Comparison of ENCODE assay signal across 8 mouse cellular contexts in the genomic region with DNA sequence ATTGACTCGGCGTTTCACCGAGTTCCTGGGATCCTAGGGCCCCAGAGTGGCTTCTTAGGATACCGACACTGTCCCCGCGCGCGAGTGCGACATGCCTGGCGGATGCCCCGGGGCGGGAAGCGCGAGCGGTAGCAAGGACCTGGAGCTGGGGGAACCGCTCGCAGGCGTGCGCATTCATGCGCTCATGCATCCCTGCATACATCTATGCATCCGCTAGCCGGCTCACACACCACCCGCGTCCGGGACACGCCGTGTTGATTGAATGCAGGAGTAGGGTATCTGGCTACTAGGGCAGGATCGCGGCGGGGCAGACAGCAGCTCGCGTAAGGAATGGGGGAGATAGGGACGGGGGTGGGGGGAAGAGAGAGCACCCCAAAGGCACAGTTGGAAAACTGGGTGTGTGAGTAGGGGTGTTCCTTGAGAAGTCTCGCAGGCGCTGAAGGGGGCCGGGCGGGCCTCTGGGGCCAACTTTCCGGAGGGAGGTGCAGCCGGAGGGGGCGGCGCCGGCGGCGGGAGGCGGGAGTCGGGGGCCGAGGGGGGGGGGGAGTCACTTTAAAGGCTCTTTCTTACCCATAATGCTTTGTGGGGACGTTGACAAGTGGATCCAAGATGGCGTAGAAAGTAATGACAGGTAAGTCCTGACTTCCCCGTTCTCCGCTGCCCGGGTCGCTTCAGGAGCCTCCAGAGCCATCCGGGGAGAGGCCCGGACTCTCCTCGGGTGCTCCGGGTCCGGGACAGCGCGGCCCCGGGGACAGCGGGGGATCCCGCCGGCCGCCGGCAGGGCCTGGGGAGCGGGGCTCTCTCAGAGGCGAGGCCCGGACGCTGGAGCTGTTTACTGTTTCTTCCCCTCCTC. TPM values are rescaled to one million over a fixed set of nuclear protein-coding genes. Genes with fewer than 3 reads are reported as not detected.
A peak's percentile ranks its signal among the peaks of the same experiment; 100 is the strongest.
DNase-seq lines count a peak whose midpoint lies in the region; ATAC-seq and TF ChIP-seq lines count a peak whose summit lies in the region.

Helz (plus strand) TSS at position 580 of the 853 bp plus-strand sequence.

- ATAC-seq in heart, embryonic 12.5 days (ENCODE audit: insufficient number of reproducible peaks, low FRiP score), result peak; percentile 80
- ATAC-seq in kidney, postnatal 0 days (replicated peaks; ENCODE audit: low FRiP score, low read depth), result peak; percentile 52
- ATAC-seq in liver, embryonic 15.5 days (ENCODE audit: insufficient read depth), result peak; percentile 86
- ATAC-seq in neural tube, embryonic 11.5 days (ENCODE audit: insufficient read depth, low FRiP score, low TSS enrichment), result peak; percentile 67
- ATAC-seq in stomach, embryonic 16.5 days (ENCODE audit: insufficient read depth, low FRiP score), result peak; percentile 85

- peak within 1 kb of the TSS; percentile 97 for H3K9ac ChIP-seq in CH12.LX (ENCODE audit: insufficient read depth, low read depth)
- H3K9ac ChIP-seq in heart, embryonic 12.5 days, result peak within 1 kb of the TSS; percentile 98
- H3K9ac ChIP-seq in kidney, postnatal 0 days (ENCODE audit: low read depth, low read length), result peak within 1 kb of the TSS; percentile 92
- H3K9ac ChIP-seq in liver, embryonic 15.5 days, result peak within 1 kb of the TSS; percentile 86
- H3K9ac ChIP-seq in neural tube, embryonic 11.5 days (ENCODE audit: low read length), result peak within 1 kb of the TSS; percentile 90
- peak within 1 kb of the TSS; percentile 88 for H3K9ac ChIP-seq in stomach, embryonic 16.5 days (ENCODE audit: low read length)

- no peak for TF ChIP-seq CTCF in CH12.LX (conservative IDR thresholded peaks at IDR 0.05 in 1 of 2, IDR thresholded peaks at IDR 0.05 in 1 of 2; ENCODE audit: low read depth in 2 of 2, low read length in 2 of 2)
- peak; percentile 1; the same call in 1 of the 2 replicates for TF ChIP-seq CTCF in kidney, postnatal 0 days (IDR thresholded peaks at IDR 0.05; ENCODE audit: low read depth)

- H3K9me3 ChIP-seq in CH12.LX (replicated peaks; ENCODE audit: low read length), result no peaks in the 10 kb centered on the region
- no peaks in the 10 kb centered on the region for H3K9me3 ChIP-seq in erythroblast, embryonic 14.5 days (ENCODE audit: control insufficient read depth, low read length)
- H3K9me3 ChIP-seq in heart, embryonic 12.5 days (replicated peaks), result no peaks in the 10 kb centered on the region
- H3K9me3 ChIP-seq in kidney, postnatal 0 days (replicated peaks; ENCODE audit: low read length), result no peaks in the 10 kb centered on the region
- no peaks in the 10 kb centered on the region for H3K9me3 ChIP-seq in liver, embryonic 15.5 days (replicated peaks)
- H3K9me3 ChIP-seq in neural tube, embryonic 11.5 days (ENCODE audit: control insufficient read depth, low read length), result no peaks in the 10 kb centered on the region
- H3K9me3 ChIP-seq in stomach, embryonic 16.5 days (replicated peaks; ENCODE audit: control insufficient read depth, low read length), result no peaks in the 10 kb centered on the region

- H3K4me1 ChIP-seq in CH12.LX (ENCODE audit: control insufficient read depth in 1 of 2, insufficient read depth in 2 of 2), result peaks cover 0 to 23% of the 10 kb centered on the region in 2 experiments; a peak in 3 of 4 replicates
- peaks cover 39% of the 10 kb centered on the region for H3K4me1 ChIP-seq in erythroblast, embryonic 14.5 days (ENCODE audit: control insufficient read depth)
- H3K4me1 ChIP-seq in heart, embryonic 12.5 days (replicated peaks), result peaks cover 15% of the 10 kb centered on the region
- H3K4me1 ChIP-seq in kidney, postnatal 0 days (replicated peaks; ENCODE audit: insufficient read depth, low read length), result 0 out of 2 replicates have a peak, but pooled peaks cover 3% of the 10 kb centered on the region
- peaks cover 40% of the 10 kb centered on the region for H3K4me1 ChIP-seq in liver, embryonic 15.5 days (replicated peaks)
- 0 out of 2 replicates have a peak, but pooled peaks cover 2% of the 10 kb centered on the region for H3K4me1 ChIP-seq in neural tube, embryonic 11.5 days (ENCODE audit: control insufficient read depth, insufficient read depth, low read length)
- H3K4me1 ChIP-seq in stomach, embryonic 16.5 days (ENCODE audit: control insufficient read depth, insufficient read depth, low read length), result peaks cover 12% of the 10 kb centered on the region

- H3K4me3 ChIP-seq in CH12.LX (replicated peaks in 1 of 3; ENCODE audit: low read depth in 2 of 3, low read length in 2 of 3, poor library complexity in 1 of 3), result peak within 1 kb of the TSS; percentile 82 to 98 (median 95)
- peak within 1 kb of the TSS; percentile 89 for H3K4me3 ChIP-seq in erythroblast, embryonic 14.5 days (replicated peaks)
- H3K4me3 ChIP-seq in heart, embryonic 12.5 days, result peak within 1 kb of the TSS; percentile 100
- H3K4me3 ChIP-seq in kidney, postnatal 0 days (replicated peaks; ENCODE audit: low read depth, low read length), result peak within 1 kb of the TSS; percentile 95
- peak within 1 kb of the TSS; percentile 90 for H3K4me3 ChIP-seq in liver, embryonic 15.5 days (replicated peaks)
- H3K4me3 ChIP-seq in neural tube, embryonic 11.5 days (ENCODE audit: low read depth, low read length), result peak within 1 kb of the TSS; percentile 97
- peak within 1 kb of the TSS; percentile 97 for H3K4me3 ChIP-seq in stomach, embryonic 16.5 days (replicated peaks; ENCODE audit: low read length)

- peak; percentile 88 for DNase-seq in CH12.LX (ENCODE audit: extremely low read depth)
- peak; percentile 51 for DNase-seq in brain, embryonic 18.5 days (ENCODE audit: low read depth, low spot score)
- peak; percentile 90 for DNase-seq in kidney, postnatal 0 days (ENCODE audit: low spot score)
- peak; percentile 80 for DNase-seq in neural tube, embryonic 11.5 days (ENCODE audit: low spot score)

- peaks cover 34% of the 10 kb centered on the region for H3K79me2 ChIP-seq in CH12.LX (replicated peaks; ENCODE audit: control insufficient read depth, extremely low read depth, insufficient read depth, poor library complexity, severe bottlenecking)

- no peak for TF ChIP-seq RAD21 in CH12.LX (IDR thresholded peaks at IDR 0.05; ENCODE audit: low read depth, low read length)

- TF ChIP-seq EP300 in CH12.LX (IDR thresholded peaks at IDR 0.05; ENCODE audit: low read length), result no peak

- H3K36me3 ChIP-seq in CH12.LX (replicated peaks in 1 of 2; ENCODE audit: control insufficient read depth in 1 of 2, insufficient read depth in 1 of 2, low read length in 1 of 2), result peaks cover 11 to 30% of the 10 kb centered on the region in 2 experiments
- H3K36me3 ChIP-seq in erythroblast, embryonic 14.5 days (ENCODE audit: control insufficient read depth), result peaks cover 17% of the 10 kb centered on the region
- peaks cover 7% of the 10 kb centered on the region for H3K36me3 ChIP-seq in heart, embryonic 12.5 days
- 0 out of 2 replicates have a peak, but pooled peaks cover 3% of the 10 kb centered on the region for H3K36me3 ChIP-seq in kidney, postnatal 0 days (ENCODE audit: insufficient read depth, low read length)
- peaks cover 10% of the 10 kb centered on the region for H3K36me3 ChIP-seq in liver, embryonic 15.5 days (replicated peaks)
- H3K36me3 ChIP-seq in neural tube, embryonic 11.5 days (ENCODE audit: control insufficient read depth, insufficient read depth, low read length), result no peaks in the 10 kb centered on the region
- H3K36me3 ChIP-seq in stomach, embryonic 16.5 days (ENCODE audit: control insufficient read depth, insufficient read depth, low read length), result 0 out of 2 replicates have a peak, but pooled peaks cover 3% of the 10 kb centered on the region

- peak; percentile 81 for TF ChIP-seq POLR2A in CH12.LX (IDR thresholded peaks at IDR 0.05; ENCODE audit: low read depth, low read length)

- H3K4me2 ChIP-seq in CH12.LX (ENCODE audit: insufficient read depth, low read depth, poor library complexity, severe bottlenecking), result peak within 1 kb of the TSS; percentile 97
- peak within 1 kb of the TSS; percentile 100 for H3K4me2 ChIP-seq in heart, embryonic 12.5 days
- peak within 1 kb of the TSS; percentile 99 for H3K4me2 ChIP-seq in kidney, postnatal 0 days (ENCODE audit: low read length)
- H3K4me2 ChIP-seq in liver, embryonic 15.5 days, result peak within 1 kb of the TSS; percentile 94
- H3K4me2 ChIP-seq in neural tube, embryonic 11.5 days (ENCODE audit: low read depth), result peak within 1 kb of the TSS; percentile 98
- H3K4me2 ChIP-seq in stomach, embryonic 16.5 days (ENCODE audit: low read depth, low read length), result peak within 1 kb of the TSS; percentile 100

- dilution Hi-C loops in CH12.LX (cut with MboI; ENCODE audit: extremely low pct_ligation_motif_present, extremely low pct_unique_long_range_greater_than_20kb, low sequenced_read_pairs), result no loop called here

- peaks cover 15% of the 10 kb centered on the region for H3K27me3 ChIP-seq in CH12.LX (replicated peaks)
- H3K27me3 ChIP-seq in erythroblast, embryonic 14.5 days (ENCODE audit: control insufficient read depth), result peaks cover 32% of the 10 kb centered on the region
- H3K27me3 ChIP-seq in heart, embryonic 12.5 days (replicated peaks), result peaks cover 8% of the 10 kb centered on the region; the same call in 1 of the 2 replicates
- no peaks in the 10 kb centered on the region for H3K27me3 ChIP-seq in kidney, postnatal 0 days (ENCODE audit: insufficient read depth, low read length)
- peaks cover 22% of the 10 kb centered on the region for H3K27me3 ChIP-seq in liver, embryonic 15.5 days
- no peaks in the 10 kb centered on the region for H3K27me3 ChIP-seq in neural tube, embryonic 11.5 days (ENCODE audit: control insufficient read depth, insufficient read depth, low read length)
- no peaks in the 10 kb centered on the region for H3K27me3 ChIP-seq in stomach, embryonic 16.5 days (ENCODE audit: control insufficient read depth, insufficient read depth, low read length)

- no peak within 1 kb of the TSS; the same call in 1 of the 2 replicates for H3K27ac ChIP-seq in CH12.LX (ENCODE audit: insufficient read depth, low read depth)
- H3K27ac ChIP-seq in heart, embryonic 12.5 days (ENCODE audit: poor library complexity, severe bottlenecking), result peak within 1 kb of the TSS; percentile 74
- peak within 1 kb of the TSS; percentile 88 for H3K27ac ChIP-seq in kidney, postnatal 0 days
- H3K27ac ChIP-seq in liver, embryonic 15.5 days (replicated peaks), result peak within 1 kb of the TSS; percentile 78
- H3K27ac ChIP-seq in neural tube, embryonic 11.5 days (ENCODE audit: low read depth, low read length), result peak within 1 kb of the TSS; percentile 75
- H3K27ac ChIP-seq in stomach, embryonic 16.5 days (ENCODE audit: low read length), result peak within 1 kb of the TSS; percentile 67

- in situ Hi-C loops in CH12.LX (cut with MboI; ENCODE audit: low pct_ligation_motif_present, low pct_unique_long_range_greater_than_20kb, low sequenced_read_pairs), result loop anchor here (5.0 kb wide), 1 partner anchor 35 kb away; no protein-coding TSS in a partner anchor

- 1% methylated on average over 70 of the region's 70 CpGs for WGBS in heart, embryonic 12.5 days
- under 1% methylated on average over 70 of the region's 70 CpGs for WGBS in kidney, postnatal 0 days
- WGBS in liver, embryonic 15.5 days (ENCODE audit: insufficient replicate concordance), result under 1% methylated on average over 70 of the region's 70 CpGs
- under 1% methylated on average over 58 of the region's 70 CpGs for WGBS in neural tube, embryonic 11.5 days
- WGBS in stomach, embryonic 16.5 days, result under 1% methylated on average over 69 of the region's 70 CpGs

RNA-seq across cellular contexts. Expression of gene Helz, which starts in this region (rescaled TPM):
- total RNA-seq in CH12.LX (2012; rRNA removed) (22.2 and 23.1 TPM in 2 replicates), CH12.LX (2014; rRNA removed) (8.8 and 11.5 TPM in 2 replicates)
- 31.9 and 44.4 TPM in 2 replicates for polyA plus RNA-seq in CH12.LX (2012; ENCODE audit: insufficient read length, low read depth)
- 4.3 and 6.4 TPM in 2 replicates for polyA plus RNA-seq in erythroblast, embryonic 14.5 days (2012)
- 19.5 and 22.8 TPM in 2 replicates for polyA plus RNA-seq in heart, embryonic 12.5 days (2016; fragmentation: Nextera tagmentation; extraction: Ambion mirVana)
- 11.7 and 12.3 TPM in 2 replicates for polyA plus RNA-seq in kidney, postnatal 0 days (2015; fragmentation: Nextera tagmentation; extraction: Ambion mirVana)
- polyA plus RNA-seq in liver, embryonic 15.5 days (2015; fragmentation: Nextera tagmentation; extraction: Ambion mirVana), result 5.6 and 7.1 TPM in 2 replicates
- 23.5 and 24.5 TPM in 2 replicates for polyA plus RNA-seq in neural tube, embryonic 11.5 days (2014; fragmentation: Nextera tagmentation; extraction: Ambion mirVana)
- 15.3 and 16.1 TPM in 2 replicates for polyA plus RNA-seq in stomach, embryonic 16.5 days (2015; fragmentation: Nextera tagmentation; extraction: Ambion mirVana)
